Mouse (Mus musculus) MEL (cell line): ENCODE results near the gene Gtpbp8. TPM values are rescaled to one million over a fixed set of nuclear protein-coding genes. Genes with fewer than 3 reads are reported as not detected.

Source experiments
- DNase-seq: peaks from one replicate; pipeline ENCODE4 v3.0.0; 2011; ENCODE audit warnings: low read depth, low spot score
- H3K27ac ChIP-seq: 2 replicates; pipeline ENCODE4 v1.5.1; 2012; ENCODE audit warnings: low read depth, mild to moderate bottlenecking, control low read depth, low read length, moderate library complexity; ENCODE audit not compliant: control insufficient read depth
- H3K27me3 ChIP-seq, 2 experiments: fragments of 150-350 bp in 1 of 2; sonication (generic) in 1 of 2; 2 replicates each; pipeline ENCODE4 v1.6.1; 2012; ENCODE audit warnings: low read length in 2 of 2, mild to moderate bottlenecking in 2 of 2, improper control_type of control experiment in 1 of 2, moderate library complexity in 1 of 2; ENCODE audit not compliant: insufficient read depth in 2 of 2, control insufficient read depth in 1 of 2
- H3K36me3 ChIP-seq, 2 experiments: 2 replicates each; pipeline ENCODE4 v1.6.1; 2012 to 2014; ENCODE audit warnings: low read length in 2 of 2, improper control_type of control experiment in 1 of 2, inconsistent platforms in 1 of 2, mild to moderate bottlenecking in 1 of 2; ENCODE audit not compliant: insufficient read depth in 2 of 2, control insufficient read depth in 1 of 2
- H3K4me1 ChIP-seq, 2 experiments: fragments of 150-350 bp in 1 of 2; sonication (generic) in 1 of 2; 2 replicates each; pipeline ENCODE4 v1.6.1; 2012; ENCODE audit warnings: low read length in 2 of 2, improper control_type of control experiment in 1 of 2, mild to moderate bottlenecking in 1 of 2; ENCODE audit not compliant: insufficient read depth in 2 of 2, control insufficient read depth in 1 of 2
- H3K4me3 ChIP-seq, 2 experiments: fragments of 150-350 bp in 1 of 2; sonication (generic) in 1 of 2; 2 replicates each; pipeline ENCODE4 v1.5.1; 2012; ENCODE audit warnings: low read depth in 2 of 2, low read length in 2 of 2, mild to moderate bottlenecking in 2 of 2, moderate library complexity in 2 of 2, control low read depth in 1 of 2, improper control_type of control experiment in 1 of 2; ENCODE audit not compliant: control insufficient read depth in 1 of 2, insufficient read depth in 1 of 2
- H3K79me2 ChIP-seq: 2 replicates; pipeline ENCODE4 v1.6.1; 2012; ENCODE audit warnings: mild to moderate bottlenecking, low read length, moderate library complexity; ENCODE audit not compliant: control insufficient read depth, poor library complexity, insufficient read depth
- H3K9ac ChIP-seq: 2 replicates; pipeline ENCODE4 v1.6.1; 2012; ENCODE audit warnings: low read depth, mild to moderate bottlenecking, control low read depth, low read length, moderate library complexity; ENCODE audit not compliant: control insufficient read depth, poor library complexity, severe bottlenecking
- H3K9me3 ChIP-seq: fragments of 150-350 bp; sonication (generic); replicated peaks from 2 replicates; pipeline ENCODE4 v1.6.1; 2012; ENCODE audit warnings: mild to moderate bottlenecking, low read length, improper control_type of control experiment, moderate library complexity; ENCODE audit not compliant: insufficient read depth
- CHD1 ChIP-seq: IDR thresholded peaks from 2 replicates; pipeline ENCODE4 v1.6.1; 2012; ENCODE audit warnings: low read depth, mild to moderate bottlenecking, inconsistent platforms, low read length, improper control_type of control experiment
- CHD2 ChIP-seq: IDR thresholded peaks from 2 replicates; pipeline ENCODE4 v1.6.1; 2011; ENCODE audit warnings: low read length, improper control_type of control experiment
- CTCF ChIP-seq, 3 experiments: IDR thresholded peaks in 2 of 3; conservative IDR thresholded peaks in 1 of 3; 2 replicates each; pipeline ENCODE4 v1.5.1; 2011 to 2012; ENCODE audit warnings: low read length in 3 of 3, low read depth in 2 of 3, mild to moderate bottlenecking in 2 of 3, improper control_type of control experiment in 1 of 3, inconsistent platforms in 1 of 3, mixed read lengths in 1 of 3, moderate library complexity in 1 of 3; ENCODE audit not compliant: control insufficient read depth in 1 of 3, insufficient read depth in 1 of 3, poor library complexity in 1 of 3, severe bottlenecking in 1 of 3
- EP300 ChIP-seq, 2 experiments: IDR thresholded peaks; 2 replicates each; pipeline ENCODE4 v1.6.1; 2011; ENCODE audit warnings: improper control_type of control experiment in 2 of 2, low read length in 2 of 2, low read depth in 1 of 2, mild to moderate bottlenecking in 1 of 2
- ETS1 ChIP-seq: IDR thresholded peaks from 2 replicates; pipeline ENCODE4 v1.6.1; 2012; ENCODE audit warnings: low read depth, mild to moderate bottlenecking, inconsistent platforms, low read length, improper control_type of control experiment, moderate library complexity
- GATA1 ChIP-seq: IDR thresholded peaks from 2 replicates; pipeline ENCODE4 v1.6.1; 2011; ENCODE audit warnings: low read depth, low read length, improper control_type of control experiment
- JUND ChIP-seq: IDR thresholded peaks from 2 replicates; pipeline ENCODE4 v1.6.1; 2011; ENCODE audit warnings: low read depth, mild to moderate bottlenecking, improper control_type of control experiment, low read length
- MAFK ChIP-seq: IDR thresholded peaks from 2 replicates; pipeline ENCODE4 v1.6.1; 2011; ENCODE audit warnings: low read depth, mild to moderate bottlenecking, low read length, improper control_type of control experiment, borderline replicate concordance
- MEF2A ChIP-seq: IDR thresholded peaks from 2 replicates; pipeline ENCODE4 v1.6.1; 2014; ENCODE audit warnings: low read depth, mild to moderate bottlenecking, inconsistent platforms, low read length, improper control_type of control experiment; ENCODE audit not compliant: poor library complexity, insufficient replicate concordance, severe bottlenecking; ENCODE audit errors: extremely low read depth
- MYB ChIP-seq: IDR thresholded peaks from 2 replicates; pipeline ENCODE4 v1.6.1; 2011; ENCODE audit warnings: mild to moderate bottlenecking, low read depth, low read length, improper control_type of control experiment
- MYC ChIP-seq: IDR thresholded peaks from 2 replicates; pipeline ENCODE4 v1.6.1; 2011; ENCODE audit warnings: low read depth, mild to moderate bottlenecking, low read length, improper control_type of control experiment, moderate library complexity
- NELFE ChIP-seq: IDR thresholded peaks from 2 replicates; pipeline ENCODE4 v1.6.1; 2011; ENCODE audit warnings: low read depth, low read length, improper control_type of control experiment
- POLR2AphosphoS5 ChIP-seq: IDR thresholded peaks from 2 replicates; pipeline ENCODE4 v1.6.1; 2012; ENCODE audit warnings: low read depth, borderline replicate concordance, mild to moderate bottlenecking, inconsistent platforms, low read length, moderate library complexity, mixed read lengths
- RAD21 ChIP-seq: IDR thresholded peaks from 2 replicates; pipeline ENCODE4 v1.6.1; 2011; ENCODE audit warnings: mild to moderate bottlenecking, low read depth, low read length, improper control_type of control experiment
- RCOR1 ChIP-seq: IDR thresholded peaks from 2 replicates; pipeline ENCODE4 v1.6.1; 2012; ENCODE audit warnings: low read depth, mild to moderate bottlenecking, inconsistent platforms, low read length, improper control_type of control experiment
- TAL1 ChIP-seq: IDR thresholded peaks from 2 replicates; pipeline ENCODE4 v1.6.1; 2012; ENCODE audit warnings: mild to moderate bottlenecking, inconsistent platforms, low read length, moderate library complexity, mixed read lengths
- UBTF ChIP-seq: IDR thresholded peaks from 2 replicates; pipeline ENCODE4 v1.6.1; 2012; ENCODE audit warnings: low read depth, mild to moderate bottlenecking, inconsistent platforms, low read length, improper control_type of control experiment, moderate library complexity, borderline replicate concordance; ENCODE audit not compliant: insufficient read depth
- USF2 ChIP-seq, 2 experiments: IDR thresholded peaks; 2 replicates each; pipeline ENCODE4 v1.6.1; 2011 to 2012; ENCODE audit warnings: improper control_type of control experiment in 2 of 2, low read length in 2 of 2, borderline replicate concordance in 1 of 2, inconsistent platforms in 1 of 2, low read depth in 1 of 2, mild to moderate bottlenecking in 1 of 2; ENCODE audit not compliant: insufficient read depth in 1 of 2
- ZNF384 ChIP-seq: IDR thresholded peaks from 2 replicates; pipeline ENCODE4 v1.6.1; 2012; ENCODE audit warnings: low read depth, mild to moderate bottlenecking, inconsistent platforms, low read length, improper control_type of control experiment
- polyA plus RNA-seq, 2 experiments: library from polyadenylated mRNA; stranded (reverse) in 1 of 2; unstranded in 1 of 2; fragments of >175 nt in 1 of 2; fragments of >200 nt in 1 of 2; gene quantifications; 2 replicates each; pipeline versions ENCODE4 v1.2.1 to v1.2.4; 2012; ENCODE audit warnings: low replicate concordance in 2 of 2, low read depth in 1 of 2; ENCODE audit not compliant: insufficient read length in 2 of 2, insufficient read depth in 1 of 2, missing spikeins in 1 of 2
- total RNA-seq: library from RNA; depleted of rRNA; stranded (reverse); fragments of 300-350 nt; gene quantifications from 2 replicates; pipeline ENCODE4 v1.2.3, GENCODE M21; 2012

The Gtpbp8 gene
- total and polyA plus RNA-seq, 3 experiments: 10.7 to 14.4 TPM; not detected in 1

- no peak overlapping the region for H3K9ac ChIP-seq
- peaks cover 0 to 6% of the 10 kb centered on the region in 2 experiments; a peak in 2 of 4 replicates for H3K36me3 ChIP-seq
- no peaks in the 10 kb centered on the region for H3K79me2 ChIP-seq
- DNase-seq: no peak
- peaks cover 0 to 2% of the 10 kb centered on the region in 2 experiments; a peak in 1 of 4 replicates for H3K27me3 ChIP-seq
- H3K4me1 ChIP-seq: peaks cover 3 to 15% of the 10 kb centered on the region in 2 experiments; a peak in 2 of 4 replicates
- no peak for TF ChIP-seq EP300 (IDR thresholded peaks at IDR 0.05; ENCODE audit: low read depth in 1 of 2, low read length in 2 of 2)
- no peak for TF ChIP-seq MAFK
- no peak for TF ChIP-seq TAL1
- no peak for TF ChIP-seq RAD21
- TF ChIP-seq MEF2A: no peak
- no peak for TF ChIP-seq NELFE
- no peak for TF ChIP-seq MYB
- TF ChIP-seq JUND: no peak
- no peak for TF ChIP-seq USF2 (IDR thresholded peaks at IDR 0.05; ENCODE audit: borderline replicate concordance in 1 of 2, insufficient read depth in 1 of 2, low read depth in 1 of 2, low read length in 2 of 2)
- TF ChIP-seq UBTF: no peak
- TF ChIP-seq RCOR1: no peak
- TF ChIP-seq CHD1: no peak
- no peak for TF ChIP-seq POLR2AphosphoS5
- TF ChIP-seq GATA1: no peak
- no peaks in the 10 kb centered on the region for H3K9me3 ChIP-seq
- no peak overlapping the region for H3K27ac ChIP-seq
- no peak overlapping the region for H3K4me3 ChIP-seq
Observed at GRCm38 (mm10) chr16:44695214-44695858, 50.8 kb downstream of the Gtpbp8 start.

- TF ChIP-seq JUND (no peak), CHD2 (no peak), ETS1 (no peak), CTCF (IDR thresholded peaks at IDR 0.05 in 2 of 3, conservative IDR thresholded peaks at IDR 0.05 in 1 of 3; ENCODE audit: control insufficient read depth in 1 of 3, insufficient read depth in 1 of 3, low read depth in 2 of 3, low read length in 3 of 3, poor library complexity in 1 of 3, severe bottlenecking in 1 of 3) (peak in 2 of 3 experiments; percentile 34 to 36; a peak in 5 of 6 replicates), MYC (no peak), EP300 (IDR thresholded peaks at IDR 0.05; ENCODE audit: low read depth in 1 of 2, low read length in 2 of 2) (no peak), ZNF384 (no peak)
- no peaks in the 10 kb centered on the region for H3K79me2 ChIP-seq
- no peak for DNase-seq
- no peaks in the 10 kb centered on the region for H3K9me3 ChIP-seq
- peaks cover 0 to 2% of the 10 kb centered on the region in 2 experiments; a peak in 2 of 4 replicates for H3K27me3 ChIP-seq
- H3K4me1 ChIP-seq: peaks cover 3 to 16% of the 10 kb centered on the region in 2 experiments; a peak in 2 of 4 replicates
- no peak overlapping the region for H3K27ac ChIP-seq
- no peak overlapping the region for H3K4me3 ChIP-seq
- no peak overlapping the region for H3K9ac ChIP-seq
- peaks cover 0 to 6% of the 10 kb centered on the region in 2 experiments; a peak in 2 of 4 replicates for H3K36me3 ChIP-seq
Observed at GRCm38 (mm10) chr16:44693695-44694094, 52.5 kb downstream of the Gtpbp8 start.
